Mouse (Mus musculus) embryonic stem cell, embryonic (primary cell): Measurements from ENCODE around the gene Paf1.

Experiments used
- CTCF ChIA-PET, 4 experiments: fragments of 300-600 bp in 2 of 4; fragments of 350-600 bp in 2 of 4; sonication (Branson Sonifier 250); formaldehyde crosslinking; loops; one replicate each; lab custom pipeline; 2022; ENCODE audit warnings: inconsistent platforms in 2 of 4; lab: Charles Lee
- POLR2A ChIA-PET, 4 experiments: fragments of 300-600 bp in 2 of 4; fragments of 350-600 bp in 2 of 4; sonication (Branson Sonifier 250); formaldehyde crosslinking; loops; one replicate each; lab custom pipeline; 2022; ENCODE audit warnings: antibody characterized with exemption in 4 of 4, inconsistent platforms in 1 of 4; lab: Charles Lee

The Paf1 gene

GRCm38 (mm10) chr7:28360291-28360690 lies 32.5 kb upstream of the Paf1 start:
- CTCF ChIA-PET = interaction anchor here in 1 of 4 experiments (1.7 to 2.8 kb wide), 2 partner anchors 11 to 15 kb away, joined by 4 to 6 read pairs; no protein-coding TSS in a partner anchor
- POLR2A ChIA-PET = interaction anchor here in 3 of 4 experiments (1.4 to 50.6 kb wide), 10 partner anchors 1 to 31 kb away, joined by 3 to 1116 read pairs (median 90); partner anchors contain the start of genes Rps16 (in 3 of the 3), Supt5 (in 2 of the 3), Med29 (in 1 of the 3) and Paf1 (in 1 of the 3)

GRCm38 (mm10) chr7:28361647-28362341 lies 31.0 kb upstream of the Paf1 start:
- CTCF ChIA-PET = interaction anchor here in 3 of 4 experiments (0.5 to 1.7 kb wide), 4 partner anchors 17 to 471 kb away, joined by 3 to 6 read pairs (median 4); no protein-coding TSS in a partner anchor
- POLR2A ChIA-PET = interaction anchor here in 3 of 4 experiments (0.9 to 50.6 kb wide), 13 partner anchors 6 to 75 kb away, joined by 3 to 1116 read pairs (median 9); partner anchors contain the start of genes Rps16 (in 3 of the 3), Med29 (in 2 of the 3), Paf1 (in 2 of the 3) and Supt5 (in 2 of the 3)

- ChIA-PET POLR2A (interaction anchor here (0.7 to 50.6 kb wide), 14 partner anchors 9 to 86 kb away, joined by 3 to 1116 read pairs (median 3); partner anchors contain the start of genes Rps16 (in 3 of the 4), Med29 (in 2 of the 4), Paf1 (in 2 of the 4) and Supt5 (in 2 of the 4)), CTCF (no interaction called here)
Measured at GRCm38 (mm10) chr7:28362441-28363060, 30.2 kb upstream of the Paf1 start.

- ChIA-PET POLR2A (interaction anchor here in 3 of 4 experiments (0.9 to 50.6 kb wide), 8 partner anchors 8 to 29 kb away, joined by 3 to 1116 read pairs (median 58); partner anchors contain the start of genes Med29 (in 2 of the 3), Paf1 (in 2 of the 3), Rps16 (in 2 of the 3) and Supt5 (in 2 of the 3)), CTCF (interaction anchor here in 2 of 4 experiments (0.6 to 1.3 kb wide), 4 partner anchors 11 to 243 kb away, joined by 3 read pairs; partner anchors contain the start of gene Gmfg (in 1 of the 2))
Measured at GRCm38 (mm10) chr7:28367663-28368275, 25.0 kb upstream of the Paf1 start.

DNA sequence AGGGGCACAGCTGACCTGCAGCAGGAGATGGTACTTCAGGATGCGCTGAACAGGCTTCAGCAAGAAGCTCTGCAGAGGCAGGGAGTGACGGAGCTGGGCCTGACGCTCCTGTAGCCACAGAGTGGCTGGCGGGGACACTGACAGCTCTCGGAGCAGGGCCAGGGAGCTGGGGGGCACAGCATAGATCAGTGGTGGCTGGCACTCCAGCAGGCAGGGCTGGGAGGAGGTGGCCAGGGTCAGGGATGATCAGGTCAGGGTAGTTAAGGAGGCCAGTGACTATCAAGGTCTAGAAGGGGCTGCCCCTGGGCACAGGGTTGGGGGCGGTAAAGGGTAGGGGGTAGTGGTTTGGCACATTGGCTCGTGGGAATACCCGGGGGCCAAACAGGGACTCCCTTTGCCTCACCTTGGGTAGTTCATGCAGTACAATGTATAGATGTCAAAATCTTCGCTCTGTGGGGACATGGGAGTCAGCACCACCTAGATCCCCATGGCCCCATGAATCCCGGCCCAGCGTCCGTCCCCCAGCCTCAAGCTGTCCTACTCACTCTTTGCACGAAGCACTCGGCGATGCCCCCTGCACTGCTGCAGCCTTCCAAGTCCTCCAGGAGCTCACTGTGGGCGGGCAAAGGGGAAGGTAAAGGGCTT lies 24.4 kb upstream of the Paf1 start:
- POLR2A ChIA-PET = interaction anchor here (0.6 to 50.6 kb wide), 10 partner anchors 10 to 92 kb away, joined by 3 to 1116 read pairs (median 8); partner anchors contain the start of genes Med29 (in 2 of the 4), Paf1 (in 2 of the 4), Rps16 (in 2 of the 4) and Supt5 (in 2 of the 4)
- CTCF ChIA-PET = interaction anchor here in 3 of 4 experiments (0.6 to 1.5 kb wide), 8 partner anchors 14 to 242 kb away, joined by 3 to 5 read pairs (median 3); partner anchors contain the start of gene Gmfg (in 1 of the 3)

DNA sequence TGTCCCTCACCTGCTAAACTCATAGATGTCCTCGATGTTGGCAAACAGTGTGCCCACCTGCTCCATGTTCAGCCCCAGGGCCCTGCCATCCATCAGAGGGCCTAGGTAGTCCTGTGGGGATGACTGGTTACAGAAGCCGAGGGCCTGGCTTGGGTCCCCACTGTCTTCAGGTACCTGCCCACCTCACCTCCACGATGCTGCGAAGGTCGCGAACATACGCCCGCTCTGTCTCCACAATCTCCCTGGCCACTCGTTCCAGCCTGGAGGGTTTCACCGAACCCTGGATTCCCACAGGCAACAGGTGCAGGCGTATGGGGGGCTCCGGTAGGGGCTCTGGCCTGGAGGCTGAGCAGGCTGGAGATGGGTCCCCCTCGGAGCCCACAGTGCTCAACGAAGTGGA lies 22.7 kb upstream of the Paf1 start:
- CTCF ChIA-PET = interaction anchor here in 2 of 4 experiments (0.6 to 1.5 kb wide), 3 partner anchors 10 to 70 kb away, joined by 3 to 6 read pairs (median 4); no protein-coding TSS in a partner anchor
- POLR2A ChIA-PET = interaction anchor here in 2 of 4 experiments (1.3 to 50.6 kb wide), 6 partner anchors 8 to 37 kb away, joined by 3 to 1116 read pairs (median 310); partner anchors contain the start of genes Med29 (in 2 of the 2), Paf1 (in 2 of the 2), Rps16 (in 2 of the 2) and Plekhg2 (in 1 of the 2)

DNA sequence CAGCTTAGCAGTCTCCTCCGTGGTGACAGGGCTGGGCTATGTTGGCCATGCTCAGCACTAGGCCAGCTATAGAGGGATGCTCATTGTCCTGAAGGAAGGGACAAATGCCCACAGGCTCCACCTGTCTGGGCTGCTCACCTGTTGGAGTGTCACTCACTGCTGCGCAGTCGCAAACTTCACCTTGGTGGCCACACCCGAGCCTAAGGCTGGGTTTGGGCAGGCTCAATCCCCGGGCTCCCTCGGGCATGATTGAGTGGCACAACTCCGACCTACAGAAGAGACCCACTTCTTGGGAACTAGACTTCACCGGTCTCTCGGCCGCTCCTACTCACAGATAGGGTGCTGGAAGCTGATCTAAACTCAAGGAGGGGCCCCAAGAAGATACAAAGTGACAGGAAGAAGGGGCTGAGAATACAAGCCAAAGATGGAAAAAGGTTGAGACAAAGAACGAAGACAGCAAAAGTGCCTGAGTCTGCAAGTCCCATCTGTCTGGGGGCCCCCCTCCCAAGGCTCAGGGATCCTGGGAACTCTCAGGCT lies 21.7 kb upstream of the Paf1 start:
- ChIA-PET CTCF (interaction anchor here in 2 of 4 experiments (0.6 to 1.5 kb wide), 3 partner anchors 11 to 199 kb away, joined by 3 to 6 read pairs (median 5); no protein-coding TSS in a partner anchor), POLR2A (interaction anchor here (0.6 to 50.6 kb wide), 14 partner anchors 9 to 227 kb away, joined by 3 to 1116 read pairs (median 3); partner anchors contain the start of genes Rps16 (in 3 of the 4), Med29 (in 2 of the 4), Paf1 (in 2 of the 4) and Supt5 (in 2 of the 4))

DNA sequence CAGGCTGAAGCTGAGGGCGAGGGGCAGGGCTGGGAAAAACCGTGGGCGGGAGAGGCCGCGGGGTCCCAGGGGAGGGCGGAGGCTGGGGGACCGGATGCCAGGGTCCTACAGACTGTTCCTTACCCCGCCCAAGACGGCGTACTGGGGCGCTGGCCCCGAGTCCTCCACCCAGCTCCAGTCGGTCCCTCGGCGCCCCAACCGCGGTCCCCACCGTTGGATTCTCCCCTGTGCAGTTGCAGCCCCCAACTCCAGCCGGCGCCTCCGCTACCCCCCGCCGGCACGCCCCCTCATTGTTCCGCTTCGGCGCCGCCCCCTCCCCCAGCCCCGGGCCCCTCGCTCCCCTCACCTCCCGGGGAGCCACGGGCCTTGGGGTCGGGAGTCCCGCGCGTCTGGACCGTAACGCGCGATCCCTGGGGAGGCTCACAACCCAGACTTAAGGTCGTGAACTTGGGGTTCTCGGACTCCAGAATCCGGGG lies 21.2 kb upstream of the Paf1 start:
- POLR2A ChIA-PET = interaction anchor here (0.6 to 50.6 kb wide), 14 partner anchors 9 to 226 kb away, joined by 3 to 1116 read pairs (median 3); partner anchors contain the start of genes Rps16 (in 3 of the 4), Med29 (in 2 of the 4), Paf1 (in 2 of the 4) and Supt5 (in 2 of the 4)

DNA sequence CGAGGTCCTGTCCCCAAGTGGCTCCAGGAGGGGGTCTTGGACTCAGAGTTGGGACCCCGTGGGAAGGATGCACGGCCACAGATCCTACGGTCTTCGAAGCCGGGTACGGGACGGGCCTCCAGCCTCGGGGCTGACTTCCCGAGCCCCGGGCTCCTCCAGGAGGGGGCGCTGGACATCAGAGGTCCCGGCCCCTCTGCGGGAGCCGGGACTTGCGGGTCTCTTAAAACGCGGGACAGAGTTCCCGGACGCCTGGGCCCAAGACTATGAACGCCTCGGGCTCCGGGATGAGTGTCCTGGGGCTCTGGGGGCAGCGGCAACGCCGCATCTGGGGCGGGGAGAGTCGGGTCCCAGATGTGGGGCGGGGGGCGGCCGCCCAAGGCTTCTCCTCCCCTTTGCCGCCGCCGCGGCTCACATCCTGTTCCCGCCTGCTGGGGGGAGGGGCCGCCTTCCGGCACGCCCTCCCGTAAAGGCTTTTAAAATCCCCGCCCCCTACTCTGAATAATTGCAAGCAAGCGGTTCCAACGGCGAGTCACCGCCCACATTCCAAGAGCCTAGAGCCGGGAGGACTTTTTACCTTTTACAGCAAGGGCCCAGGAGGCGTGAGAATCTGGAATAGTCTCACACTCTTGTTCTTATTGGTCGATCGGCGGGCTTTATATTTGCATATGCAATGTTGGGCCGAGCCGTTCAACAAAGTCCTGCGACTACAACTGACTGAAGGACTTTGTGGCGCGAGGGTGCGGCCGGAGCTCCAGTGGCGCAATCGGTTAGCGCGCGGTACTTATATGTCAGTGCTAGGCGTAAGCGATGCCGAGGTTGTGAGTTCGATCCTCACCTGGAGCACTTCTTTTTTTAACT lies 20.3 kb upstream of the Paf1 start, which contains the start of gene Plekhg2:
TSS of gene Plekhg2 (minus strand) at position 349 of the 858 bp plus-strand sequence.
- ChIA-PET CTCF (interaction anchor here in 2 of 4 experiments (0.7 to 1.0 kb wide), 2 partner anchors 14 to 22 kb away, joined by 3 read pairs; partner anchors contain the start of gene Rps16 (in 1 of the 2)), POLR2A (interaction anchor here in 3 of 4 experiments (0.6 to 37.0 kb wide), 7 partner anchors 9 to 438 kb away, joined by 3 to 1116 read pairs (median 4); partner anchors contain the start of genes Med29 (in 3 of the 3), Paf1 (in 3 of the 3), Rps16 (in 1 of the 3) and Supt5 (in 1 of the 3))

More for the DNA sequence above, 21.2 kb upstream of the Paf1 start:
- CTCF ChIA-PET = interaction anchor here in 2 of 4 experiments (0.6 to 1.5 kb wide), 2 partner anchors 12 to 198 kb away, joined by 5 to 6 read pairs; no protein-coding TSS in a partner anchor

DNA sequence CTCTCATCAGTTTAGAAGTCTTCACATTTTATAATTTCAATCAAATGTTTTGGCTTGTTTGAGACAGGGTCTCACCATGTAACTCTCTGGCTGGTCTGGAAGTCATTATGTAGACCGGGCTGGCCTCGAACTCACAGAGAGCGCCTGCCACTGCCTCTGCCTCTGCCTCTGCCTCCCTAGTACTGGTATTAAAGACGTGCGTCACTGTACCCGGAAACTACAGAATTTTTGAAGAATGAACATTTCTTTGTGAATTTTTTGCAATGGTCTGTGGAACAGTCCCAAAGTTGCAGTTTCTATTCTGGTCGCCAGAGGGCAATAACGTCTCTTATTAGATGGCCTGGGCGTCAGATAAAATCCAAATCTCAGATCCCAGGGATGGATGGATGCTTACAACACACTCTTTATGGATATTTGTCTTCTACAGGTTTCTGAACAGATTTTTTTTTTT lies 19.6 kb upstream of the Paf1 start:
- POLR2A ChIA-PET = interaction anchor here in 3 of 4 experiments (0.6 to 37.0 kb wide), 7 partner anchors 9 to 437 kb away, joined by 3 to 1116 read pairs (median 4); partner anchors contain the start of genes Med29 (in 3 of the 3), Paf1 (in 3 of the 3), Rps16 (in 1 of the 3) and Supt5 (in 1 of the 3)
- CTCF ChIA-PET = interaction anchor here in 2 of 4 experiments (0.6 to 1.0 kb wide), 4 partner anchors 15 to 443 kb away, joined by 3 read pairs; partner anchors contain the start of gene Rps16 (in 1 of the 2)

DNA sequence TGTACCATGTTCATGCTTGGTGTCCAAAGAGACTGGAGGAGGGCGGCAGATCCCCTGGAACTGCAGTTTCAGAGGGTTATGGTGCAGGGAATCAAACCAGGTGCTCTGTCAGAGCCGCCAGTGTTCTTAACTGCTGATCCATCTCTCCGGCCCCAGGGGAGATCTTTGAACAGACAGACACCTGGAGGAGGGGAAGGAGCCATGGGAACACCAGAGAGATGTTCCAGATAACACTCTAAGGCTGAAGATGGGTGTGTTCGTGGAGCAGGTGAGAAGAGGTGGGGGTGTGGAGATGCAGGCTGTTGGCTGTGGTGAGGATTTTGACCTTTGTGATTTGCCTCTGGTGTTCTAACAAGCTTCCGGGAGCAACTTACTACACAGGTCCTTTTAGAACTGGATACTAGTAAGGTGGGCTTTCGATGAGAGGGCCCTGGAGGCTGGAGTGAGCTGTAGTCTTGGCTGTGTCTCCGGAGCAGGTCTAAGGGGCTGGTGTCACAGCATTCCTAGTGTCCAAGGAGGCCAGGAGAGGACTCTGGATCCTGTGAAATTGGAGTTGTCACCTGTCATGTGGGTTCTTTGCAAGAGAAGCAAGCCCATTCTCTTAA lies 18.8 kb upstream of the Paf1 start:
- ChIA-PET POLR2A (interaction anchor here in 3 of 4 experiments (1.9 to 37.0 kb wide), 9 partner anchors 17 to 224 kb away, joined by 5 to 1116 read pairs (median 148); partner anchors contain the start of genes Med29 (in 3 of the 3), Paf1 (in 3 of the 3), Rps16 (in 3 of the 3) and Supt5 (in 2 of the 3)), CTCF (interaction anchor here in 3 of 4 experiments (0.6 to 3.7 kb wide), 6 partner anchors 12 to 442 kb away, joined by 3 to 11 read pairs (median 6); no protein-coding TSS in a partner anchor)

GRCm38 (mm10) chr7:28374647-28375046 lies 18.1 kb upstream of the Paf1 start:
- ChIA-PET CTCF (interaction anchor here in 2 of 4 experiments (1.1 to 3.7 kb wide), 7 partner anchors 10 to 153 kb away, joined by 3 to 12 read pairs (median 10); partner anchors contain the start of genes Gmfg (in 1 of the 2) and Selenov (in 1 of the 2)), POLR2A (interaction anchor here in 3 of 4 experiments (0.7 to 37.0 kb wide), 22 partner anchors 16 to 859 kb away, joined by 3 to 1116 read pairs (median 5); partner anchors contain the start of genes Med29 (in 3 of the 3), Paf1 (in 3 of the 3), Rps16 (in 3 of the 3) and Pak4 (in 2 of the 3))

DNA sequence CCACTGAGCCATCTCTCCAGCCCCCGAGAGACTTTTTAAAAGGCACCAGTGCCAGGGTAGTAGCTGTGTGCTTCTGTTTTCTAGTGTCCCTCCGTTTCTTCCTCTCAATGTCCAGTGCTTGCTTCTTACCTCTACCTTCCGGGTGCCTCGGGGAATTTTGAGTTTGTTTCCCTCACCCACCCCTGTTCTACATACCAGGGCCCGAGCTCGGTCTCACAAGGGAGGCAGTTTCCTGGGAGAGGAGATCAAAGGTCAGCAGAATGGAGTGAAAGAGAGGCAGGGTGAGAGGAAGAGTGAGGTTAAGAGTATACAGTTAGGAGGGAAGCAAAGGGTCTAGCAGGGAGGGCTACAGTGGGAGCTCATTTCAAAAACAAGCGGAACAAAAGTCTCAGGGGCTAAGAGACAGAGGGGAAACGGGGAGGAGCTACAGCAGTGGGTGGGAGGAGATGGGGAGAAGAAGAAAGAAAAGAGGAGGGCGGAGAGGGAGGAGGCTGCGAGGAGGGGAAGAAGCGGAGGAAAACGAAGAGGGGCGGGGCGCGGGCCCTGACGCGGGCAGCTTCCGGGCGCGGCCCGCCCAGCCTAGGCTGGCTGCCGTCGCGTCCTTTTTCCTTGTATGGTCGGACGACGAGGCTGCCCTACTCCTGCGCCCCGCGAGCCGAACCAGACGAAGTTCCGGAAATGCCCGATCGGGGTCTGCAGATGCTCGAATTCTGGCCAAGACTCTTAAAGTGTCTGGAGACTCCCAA lies 17.4 kb upstream of the Paf1 start:
- ChIA-PET POLR2A (interaction anchor here (0.6 to 37.0 kb wide), 40 partner anchors 15 to 858 kb away, joined by 3 to 1116 read pairs (median 5); partner anchors contain the start of genes Med29 (in 3 of the 4), Paf1 (in 3 of the 4), Rps16 (in 3 of the 4) and Supt5 (in 3 of the 4)), CTCF (interaction anchor here (0.5 to 3.7 kb wide), 13 partner anchors 9 to 1043 kb away, joined by 3 to 12 read pairs (median 6); partner anchors contain the start of genes Eid2 (in 1 of the 4), Gmfg (in 1 of the 4), Med29 (in 1 of the 4) and Paf1 (in 1 of the 4))
